Mouse (Mus musculus) brain, embryonic 14.5 days (tissue): ENCODE results near the gene Zfp709. TPM values are rescaled to one million over a fixed set of nuclear protein-coding genes. Genes with fewer than 3 reads are reported as not detected.
"Not testable (repeated sequence)": the region's sequence is repeated elsewhere in the genome, so short reads cannot be mapped to it uniquely, and the experiment has no call there.

Experiments
- DNase-seq: peaks from one replicate; pipeline ENCODE4 v3.0.0-alpha.2; 2011; ENCODE audit warnings: low read depth
- CTCF ChIP-seq: fragments of 200-500 bp; IDR thresholded peaks from 2 replicates; pipeline ENCODE4 v1.5.1; 2012; ENCODE audit warnings: inconsistent platforms, mild to moderate bottlenecking, moderate library complexity, borderline replicate concordance; ENCODE audit not compliant: insufficient read depth, insufficient read length; ENCODE audit errors: extremely low read depth
- POLR2A ChIP-seq: fragments of 200-500 bp; IDR thresholded peaks from 2 replicates; pipeline ENCODE4 v1.6.1; 2012; ENCODE audit warnings: mild to moderate bottlenecking, inconsistent platforms, borderline replicate concordance; ENCODE audit not compliant: poor library complexity, insufficient read depth, insufficient read length, severe bottlenecking; ENCODE audit errors: extremely low read depth
- polyA plus RNA-seq: library from polyadenylated mRNA; depleted of rRNA; stranded (reverse); fragments of >200 nt; gene quantifications from 2 replicates; pipeline ENCODE4 v1.2.3, GENCODE M21; 2012; rRNA removed

Zfp709 gene
- 1.9 and 3.7 TPM in 2 replicates for polyA plus RNA-seq

DNA sequence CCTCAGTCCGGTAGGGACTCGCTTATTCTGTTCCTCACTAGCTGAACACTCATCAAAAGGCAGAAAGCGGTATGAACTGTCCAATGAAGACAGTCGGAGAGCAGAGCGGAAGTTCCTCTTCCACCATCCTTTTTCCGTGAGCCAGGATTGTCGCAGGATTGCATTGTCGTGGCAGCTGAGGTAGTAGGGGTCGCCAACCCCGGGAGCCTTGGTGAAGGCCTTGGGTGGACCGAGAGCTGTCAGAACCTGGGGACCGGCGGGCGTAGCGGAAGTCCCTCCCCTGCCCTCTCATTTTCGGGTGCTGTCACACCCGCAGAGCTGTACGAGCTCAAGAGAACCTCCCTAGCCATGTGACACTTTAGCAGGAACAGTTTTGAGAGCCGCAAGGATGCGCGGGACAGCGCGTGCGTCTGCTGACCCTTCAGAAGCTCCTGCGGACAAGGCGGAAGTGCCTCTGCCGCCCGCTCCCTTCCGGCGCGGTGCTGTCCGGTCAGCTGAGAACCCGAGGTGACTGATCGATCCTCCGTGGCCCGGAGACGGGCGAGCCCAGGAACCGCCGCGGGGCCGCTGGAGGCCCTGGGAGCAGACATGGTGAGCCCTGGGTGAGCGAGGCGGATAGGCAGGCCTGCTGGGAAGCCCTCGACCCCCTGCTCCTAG, at the start of gene Zfp709:
Gene Zfp709 (plus strand): TSS at position 402 of the 657 bp plus-strand sequence.
- peak; percentile 31; the same call in 1 of the 2 replicates for TF ChIP-seq POLR2A
- no peak for TF ChIP-seq CTCF
- peak; percentile 89 for DNase-seq

- DNase-seq: not testable (repeated sequence)
Measured at GRCm38 (mm10) chr8:71838207-71838606, 43.6 kb upstream of the Zfp709 start.

DNA sequence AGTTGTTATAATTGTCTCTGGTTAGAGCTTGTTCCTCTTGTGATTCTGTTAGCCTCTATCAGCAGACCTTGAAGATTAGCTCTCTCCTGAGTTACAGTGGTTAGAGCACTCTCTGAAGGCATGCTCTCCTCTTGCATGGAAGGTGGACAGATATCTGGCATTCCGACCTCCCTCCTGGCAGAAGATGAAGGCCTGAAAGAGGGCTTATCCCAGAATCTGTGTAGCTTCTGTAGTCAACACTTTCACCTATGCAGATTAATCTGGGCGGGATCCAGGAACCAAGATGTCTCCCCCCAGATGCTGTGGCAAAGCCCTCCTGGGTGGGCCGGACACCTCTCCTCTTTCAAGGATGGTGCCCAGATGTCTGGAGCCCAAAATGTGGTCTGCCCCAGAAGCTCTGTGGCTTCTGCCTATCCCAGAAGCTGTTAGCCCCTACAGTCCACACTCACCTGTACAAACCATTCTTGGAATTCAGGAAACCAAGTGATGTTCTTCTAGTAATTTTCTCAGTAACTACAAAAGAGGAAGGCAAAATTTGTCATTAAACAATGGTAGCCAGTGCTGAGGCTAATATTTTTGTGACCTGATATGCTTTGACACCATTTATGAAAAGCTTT, 40.5 kb upstream of the Zfp709 start:
- not testable (repeated sequence) for DNase-seq

- not testable (repeated sequence) for DNase-seq
Measured at GRCm38 (mm10) chr8:71842476-71842875, 39.3 kb upstream of the Zfp709 start.

DNA sequence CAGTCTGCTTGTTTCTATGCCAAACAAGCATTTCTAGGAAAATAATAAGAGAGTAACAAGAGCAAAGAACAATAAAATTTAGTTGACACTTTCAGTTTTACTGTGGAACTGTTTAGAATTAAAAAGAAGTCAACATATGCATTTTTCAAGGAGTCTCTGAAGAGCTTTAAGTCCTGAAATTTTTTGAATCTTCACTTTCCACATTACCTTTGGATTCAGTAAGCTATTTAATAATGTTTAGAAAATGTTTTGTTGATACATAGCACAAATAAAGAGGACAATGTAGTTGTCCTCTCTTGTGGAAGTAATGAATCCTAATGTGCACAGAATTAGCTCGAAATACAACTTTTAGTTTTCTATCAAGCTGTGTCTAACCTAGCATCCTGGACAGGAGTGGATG, 37.4 kb upstream of the Zfp709 start:
- not testable (repeated sequence) for DNase-seq

DNA sequence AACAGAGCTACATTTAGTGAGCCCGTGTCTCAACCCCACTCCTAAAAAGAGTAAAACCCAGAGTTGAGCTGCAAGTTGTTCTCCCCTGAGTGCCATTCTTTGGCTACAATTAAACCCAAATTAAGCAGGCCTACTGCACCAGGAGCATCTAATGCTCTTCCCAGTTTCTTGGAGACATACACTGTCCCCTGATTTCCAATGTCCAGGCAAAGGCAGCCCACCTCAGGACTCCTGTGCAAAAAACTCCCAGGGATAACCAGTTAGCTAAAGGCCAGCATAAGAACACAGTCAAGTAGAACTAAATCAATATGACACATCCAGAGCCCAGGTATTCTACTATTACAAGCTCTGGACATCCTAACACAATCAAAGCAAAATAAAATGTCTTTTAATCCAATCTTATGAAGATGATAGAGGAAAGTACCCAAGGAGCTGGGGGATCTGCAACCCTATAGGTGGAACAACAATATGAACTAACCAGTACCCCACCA, 35.8 kb upstream of the Zfp709 start:
- not testable (repeated sequence) for DNase-seq

GRCm38 (mm10) chr8:71846745-71847144, 35.1 kb upstream of the Zfp709 start:
- DNase-seq: not testable (repeated sequence)

GRCm38 (mm10) chr8:71851014-71851413, 30.8 kb upstream of the Zfp709 start:
- DNase-seq: not testable (repeated sequence)

DNA sequence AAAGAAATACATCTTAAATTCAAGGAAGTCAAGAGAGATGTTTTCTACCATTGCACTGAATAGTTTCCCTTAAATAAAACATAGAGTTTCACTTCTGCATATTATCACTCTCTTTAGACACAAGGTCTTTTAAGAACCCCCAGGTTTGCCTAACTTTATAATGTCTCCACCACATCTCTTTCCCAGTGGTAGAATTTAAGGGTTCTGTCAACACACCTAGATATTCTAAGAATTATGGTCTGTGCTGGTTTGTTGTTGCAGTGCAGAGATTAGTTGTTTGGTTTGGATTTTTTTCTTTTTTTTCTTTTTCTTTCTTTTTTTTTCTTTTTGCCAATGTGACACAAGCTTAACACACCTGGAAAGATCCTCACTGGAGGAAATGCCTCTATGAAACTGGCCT, 28.5 kb upstream of the Zfp709 start:
- DNase-seq: not testable (repeated sequence)

- DNase-seq: not testable (repeated sequence)
Measured at GRCm38 (mm10) chr8:71856630-71857328, 25.0 kb upstream of the Zfp709 start.

GRCm38 (mm10) chr8:71857364-71857763, 24.5 kb upstream of the Zfp709 start:
- not testable (repeated sequence) for DNase-seq

DNA sequence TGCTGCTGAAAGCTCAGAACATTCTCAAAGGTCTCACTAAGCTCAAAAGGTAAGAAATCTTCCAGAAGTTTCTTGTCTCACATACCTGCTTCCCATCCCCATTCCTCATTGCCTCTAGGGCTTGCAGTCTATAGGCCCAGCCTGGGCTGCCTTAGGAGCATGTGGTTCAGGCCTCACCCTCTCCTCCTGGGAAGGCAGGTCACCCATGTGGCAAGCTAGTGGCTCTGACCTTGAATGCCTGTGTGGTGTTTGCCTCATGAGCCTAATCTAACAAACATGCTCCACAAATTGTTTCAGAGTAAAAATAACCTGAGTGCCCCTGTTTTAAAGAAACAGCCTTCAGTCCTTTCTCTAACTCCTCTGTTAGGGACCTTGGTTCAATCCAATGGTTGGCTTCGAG, 20.3 kb upstream of the Zfp709 start:
- not testable (repeated sequence) for DNase-seq

GRCm38 (mm10) chr8:71862038-71862437, 19.8 kb upstream of the Zfp709 start:
- not testable (repeated sequence) for DNase-seq

- not testable (repeated sequence) for DNase-seq
Measured at GRCm38 (mm10) chr8:71900666-71901065, 18.8 kb downstream of the Zfp709 start.

DNA sequence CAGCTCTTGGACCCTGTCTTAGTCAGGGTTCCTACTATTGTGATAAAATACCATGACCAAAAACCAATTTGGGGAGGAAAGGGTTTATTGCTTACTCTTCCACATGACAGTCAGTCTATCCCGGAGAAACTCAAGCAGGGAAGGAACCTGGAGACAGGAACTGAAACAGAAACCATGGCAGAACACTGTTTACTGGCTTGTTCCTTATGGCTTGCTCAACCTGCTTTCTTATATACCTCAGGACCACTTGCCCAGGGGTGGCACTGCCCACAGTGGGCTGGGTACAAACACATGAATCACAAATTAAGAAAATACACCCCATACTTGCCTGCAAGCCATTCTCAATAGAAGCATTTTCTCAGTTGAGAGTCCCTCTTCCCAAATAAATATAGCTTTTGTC, 21.3 kb downstream of the Zfp709 start:
- DNase-seq: not testable (repeated sequence)
